Mouse (Mus musculus): ENCODE data around the gene Myt1l. TPM values are rescaled to one million over a fixed set of nuclear protein-coding genes. Genes with fewer than 3 reads are reported as not detected.

Gene Myt1l
- polyA plus RNA-seq (2012) = not detected in 2 replicates

DNA sequence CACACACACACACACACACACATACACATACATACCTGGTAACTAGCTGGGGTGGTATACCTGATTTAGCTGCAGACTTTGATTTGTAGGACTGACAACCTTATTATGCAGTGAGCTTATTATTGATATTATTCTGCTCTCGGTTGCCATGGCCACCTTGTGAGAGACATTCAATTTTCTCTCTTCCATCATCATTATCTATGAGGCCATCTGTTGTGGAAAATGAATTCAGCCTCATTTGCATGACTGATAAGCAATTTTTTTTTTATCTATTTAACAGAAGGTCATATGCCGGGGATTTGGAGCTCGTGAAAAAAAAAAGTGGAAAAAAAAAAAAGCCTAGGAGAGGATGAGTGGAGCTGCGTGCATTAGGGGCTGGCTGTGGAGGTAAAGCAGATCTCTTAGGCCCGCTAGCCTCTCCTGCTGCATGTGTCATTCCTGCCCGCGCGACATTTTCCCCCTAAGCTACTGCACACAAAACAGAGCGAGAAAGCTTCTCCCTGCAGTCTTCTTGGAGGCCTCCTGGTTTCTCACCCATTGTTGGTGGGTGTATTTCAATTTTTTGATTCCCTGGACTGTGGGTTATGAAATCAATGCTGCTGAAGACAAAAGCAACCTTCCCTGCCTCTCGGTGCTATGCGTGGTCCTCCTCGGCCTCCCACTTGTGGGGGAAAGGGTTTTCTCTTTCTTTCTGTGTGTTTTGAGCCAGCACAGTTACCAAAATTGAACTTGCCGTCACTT lies at the start of gene Myt1l:
Gene Myt1l (plus strand): TSS at position 354 of the 741 bp plus-strand sequence.
- no peak for TF ChIP-seq GATA1 (IDR thresholded peaks at IDR 0.05; ENCODE audit: low read length)

- no peak for TF ChIP-seq GATA1 (IDR thresholded peaks at IDR 0.05; ENCODE audit: low read length)
Measured at GRCm38 (mm10) chr12:29486424-29487035, 41.7 kb upstream of the Myt1l start.

- no peak for TF ChIP-seq GATA1 (IDR thresholded peaks at IDR 0.05; ENCODE audit: low read length)
Measured at GRCm38 (mm10) chr12:29526236-29526644, 1.9 kb upstream of the Myt1l start.

- TF ChIP-seq GATA1 (IDR thresholded peaks at IDR 0.05; ENCODE audit: low read length) = no peak
Measured at GRCm38 (mm10) chr12:29527048-29527761, 979 bp upstream of the Myt1l start.

- TF ChIP-seq GATA1 (IDR thresholded peaks at IDR 0.05; ENCODE audit: low read length) = no peak
Measured at GRCm38 (mm10) chr12:29530241-29530725, 2.1 kb downstream of the Myt1l start.

DNA sequence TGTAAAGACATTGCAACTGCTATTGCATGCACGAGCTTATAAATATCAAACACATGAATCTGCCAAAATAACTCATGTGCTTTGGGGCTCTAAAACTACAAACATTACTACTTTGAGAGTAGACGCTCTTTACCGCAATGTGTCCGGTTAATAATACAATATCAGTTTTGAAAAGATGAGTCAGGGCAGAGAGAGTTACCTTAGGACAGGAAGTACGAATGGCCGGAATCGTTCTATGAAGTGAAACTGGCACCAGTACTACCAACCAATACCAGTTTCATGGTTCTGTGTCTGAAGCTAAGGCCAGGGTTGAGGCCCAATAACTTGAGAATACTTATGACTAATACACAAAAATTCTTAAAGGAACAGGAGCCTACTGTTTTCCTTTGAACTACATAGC lies 2.6 kb downstream of the Myt1l start:
- TF ChIP-seq GATA1 (IDR thresholded peaks at IDR 0.05; ENCODE audit: low read length) = no peak

DNA sequence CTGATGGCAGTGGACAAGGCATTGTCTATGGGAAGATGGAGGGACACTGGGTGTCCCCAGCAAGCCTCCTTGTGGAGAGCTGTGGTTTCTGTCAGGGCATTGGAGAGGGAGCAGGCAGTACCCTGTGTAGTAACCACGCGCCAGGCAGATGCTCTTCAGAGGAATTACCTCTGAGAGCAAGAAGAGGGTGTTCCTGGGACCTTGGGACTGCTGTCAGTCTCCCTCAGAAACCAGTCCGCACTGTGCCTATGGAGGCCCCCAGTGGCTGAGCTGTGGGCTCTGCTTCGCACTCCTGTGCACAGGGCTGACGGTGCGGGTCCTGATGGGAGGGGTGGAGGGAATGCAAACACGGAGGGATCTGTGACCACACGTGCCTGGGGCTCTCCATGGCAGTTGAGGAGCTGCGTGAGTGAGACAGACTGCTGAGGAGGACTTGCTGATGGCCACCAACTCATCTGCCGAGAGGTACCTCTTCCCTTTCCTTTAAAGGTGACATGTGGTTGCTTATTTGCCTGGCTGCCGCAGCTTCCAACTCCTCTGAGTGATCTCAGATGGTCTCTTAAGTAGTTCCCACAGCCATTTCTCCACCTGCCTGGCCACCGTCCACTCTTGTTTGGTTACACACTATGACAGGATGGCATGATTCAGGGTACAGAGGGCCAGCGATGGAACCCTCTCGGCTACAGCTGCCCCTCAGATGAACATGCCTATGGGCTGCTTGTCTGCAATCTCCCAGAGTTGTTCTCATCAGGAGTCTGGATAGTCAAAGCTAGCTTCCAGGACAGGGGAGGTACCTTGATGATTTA lies 5.1 kb downstream of the Myt1l start:
- no peak for TF ChIP-seq GATA1 (IDR thresholded peaks at IDR 0.05; ENCODE audit: low read length)

- no peak for TF ChIP-seq GATA1 (IDR thresholded peaks at IDR 0.05; ENCODE audit: low read length)
Measured at GRCm38 (mm10) chr12:29534326-29534725, 6.1 kb downstream of the Myt1l start.

DNA sequence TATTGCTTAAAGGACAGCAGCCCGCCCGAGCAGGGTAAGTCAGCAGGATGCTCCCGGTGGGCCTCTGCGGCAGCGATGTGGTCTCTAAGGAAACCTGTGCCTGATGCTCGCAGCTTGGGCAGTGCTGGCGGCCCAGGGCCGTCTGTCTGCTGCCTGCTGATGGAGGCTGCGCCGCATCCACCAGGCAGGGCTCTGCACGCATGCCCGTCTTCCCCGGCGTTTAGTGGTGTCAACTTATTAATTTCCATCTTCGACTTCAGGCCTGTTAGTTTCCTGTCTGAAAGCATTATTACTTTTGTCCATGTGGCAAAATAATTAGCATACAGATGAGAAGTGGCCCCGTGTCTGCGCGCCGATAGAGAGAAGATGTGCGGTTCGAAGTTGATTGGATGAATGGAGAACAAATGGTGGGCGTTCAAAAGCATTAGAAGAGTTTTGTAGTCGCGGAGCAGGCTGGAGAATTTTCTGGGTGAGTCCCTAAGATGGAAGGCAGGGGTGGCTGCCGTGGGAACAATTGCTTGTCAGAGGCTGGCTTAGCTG lies 6.6 kb downstream of the Myt1l start:
- no peak for TF ChIP-seq GATA1 (IDR thresholded peaks at IDR 0.05; ENCODE audit: low read length)

DNA sequence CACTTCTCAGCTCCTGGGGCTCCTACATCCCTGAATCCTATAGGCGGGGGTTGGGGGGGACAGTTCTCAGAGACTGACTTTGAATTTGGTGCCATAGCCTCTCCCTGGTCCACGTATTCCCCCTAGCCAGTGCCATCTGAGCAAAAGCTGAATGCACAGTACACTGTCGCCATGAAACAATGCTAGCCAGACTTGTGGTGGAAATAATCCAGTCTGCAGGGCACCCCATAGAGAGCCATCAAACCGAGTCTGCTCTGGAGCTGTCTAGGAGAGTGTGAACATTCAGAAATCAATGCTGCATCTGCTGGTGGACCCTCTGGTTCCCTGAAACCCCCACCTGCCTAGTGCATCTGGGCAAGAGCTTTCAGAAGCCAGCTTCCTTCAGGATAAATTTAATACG lies 9.7 kb downstream of the Myt1l start:
- no peak for TF ChIP-seq GATA1 (IDR thresholded peaks at IDR 0.05; ENCODE audit: low read length)

- TF ChIP-seq GATA1 (IDR thresholded peaks at IDR 0.05; ENCODE audit: low read length) = no peak
Measured at GRCm38 (mm10) chr12:29538456-29538855, 10.3 kb downstream of the Myt1l start.

- no peak for TF ChIP-seq GATA1 (IDR thresholded peaks at IDR 0.05; ENCODE audit: low read length)
Measured at GRCm38 (mm10) chr12:29539106-29539505, 10.9 kb downstream of the Myt1l start.

DNA sequence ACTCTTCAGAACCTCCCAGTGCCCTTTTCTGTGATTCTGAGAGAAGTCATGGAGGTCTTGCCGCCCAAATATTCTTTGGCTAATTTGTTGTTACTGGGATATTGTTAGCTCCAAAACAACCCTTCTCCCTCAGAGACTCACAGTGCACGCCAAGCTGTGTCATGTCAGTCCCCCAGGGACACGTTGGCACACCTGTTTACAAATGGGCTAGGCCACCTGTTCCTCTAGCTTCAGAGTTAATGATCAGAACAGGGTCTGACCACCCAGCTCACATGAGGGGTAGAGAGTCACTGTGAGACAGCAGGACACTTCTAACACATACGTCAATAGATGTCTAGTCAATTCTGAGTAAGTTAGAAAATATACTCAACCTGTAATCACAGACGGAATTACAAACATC lies 12.6 kb downstream of the Myt1l start:
- TF ChIP-seq GATA1 (IDR thresholded peaks at IDR 0.05; ENCODE audit: low read length) = no peak

- no peak for TF ChIP-seq GATA1 (IDR thresholded peaks at IDR 0.05; ENCODE audit: low read length)
Measured at GRCm38 (mm10) chr12:29546073-29546472, 17.9 kb downstream of the Myt1l start.

DNA sequence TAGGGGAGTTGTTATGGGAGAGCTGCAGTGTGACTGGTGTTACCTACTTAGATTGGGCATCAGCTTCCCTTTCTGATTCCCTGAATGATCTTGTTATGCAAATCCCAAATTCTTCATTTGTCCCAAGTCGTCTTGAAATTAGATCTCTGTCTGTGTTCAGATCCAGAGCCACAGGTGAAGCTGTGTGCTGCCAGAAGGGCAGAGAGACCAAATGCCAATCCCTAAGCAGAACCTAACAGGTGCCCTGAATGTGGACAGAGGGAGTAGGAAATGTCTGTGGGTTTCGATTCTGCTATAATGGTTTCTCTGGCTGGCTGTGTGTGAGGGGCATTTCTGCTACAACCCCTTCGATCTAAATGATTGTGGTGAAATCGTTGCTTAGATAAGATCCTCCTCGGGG lies 18.9 kb downstream of the Myt1l start:
- TF ChIP-seq GATA1 (IDR thresholded peaks at IDR 0.05; ENCODE audit: low read length) = no peak
